Mouse (Mus musculus) bone marrow, adult 2 months (tissue): ENCODE results near the gene Wdr89. TPM values are rescaled to one million over a fixed set of nuclear protein-coding genes. Genes with fewer than 3 reads are reported as not detected.

Source experiments
- H3K27ac ChIP-seq: fragments of 200-500 bp; 2 replicates; pipeline ENCODE4 v1.5.1; 2012; ENCODE audit warnings: low read depth, mild to moderate bottlenecking, control low read depth, inconsistent platforms, low read length; ENCODE audit not compliant: control insufficient read depth, poor library complexity, insufficient read depth
- H3K4me1 ChIP-seq: fragments of 200-500 bp; 2 replicates; pipeline ENCODE4 v1.6.1; 2011; ENCODE audit warnings: low read length; ENCODE audit not compliant: control insufficient read depth, insufficient read depth
- H3K4me3 ChIP-seq: fragments of 200-500 bp; replicated peaks from 2 replicates; pipeline ENCODE3; 2011; ENCODE audit warnings: mild to moderate bottlenecking, low read depth, low read length, control low read depth; ENCODE audit not compliant: control insufficient read depth
- CTCF ChIP-seq: fragments of 200-500 bp; IDR thresholded peaks from 2 replicates; pipeline ENCODE4 v1.5.1; 2011; ENCODE audit warnings: low read length, control low read depth; ENCODE audit not compliant: control insufficient read depth, insufficient read depth
- POLR2A ChIP-seq: fragments of 200-500 bp; IDR thresholded peaks from 2 replicates; pipeline ENCODE4 v1.6.1; 2011; ENCODE audit warnings: low read depth, mild to moderate bottlenecking, control low read depth, low read length, borderline replicate concordance; ENCODE audit not compliant: control insufficient read depth
- WGBS: fragments of 180-500 bp; shearing (Covaris S2); methylation state at CpG from one replicate; pipeline ENCODE4 v1.1.7; 2018; 5-methylcytosine and 5-hydroxymethylcytosine counted together
- polyA plus RNA-seq: library from polyadenylated mRNA; stranded (reverse); fragments of >200 nt; gene quantifications from 2 replicates; pipeline ENCODE4 v1.2.4, GENCODE M21; 2011; ENCODE audit warnings: low replicate concordance; ENCODE audit not compliant: missing spikeins, insufficient read depth, insufficient read length

The Wdr89 gene
- polyA plus RNA-seq, 1 experiment, result 67.4 TPM

DNA sequence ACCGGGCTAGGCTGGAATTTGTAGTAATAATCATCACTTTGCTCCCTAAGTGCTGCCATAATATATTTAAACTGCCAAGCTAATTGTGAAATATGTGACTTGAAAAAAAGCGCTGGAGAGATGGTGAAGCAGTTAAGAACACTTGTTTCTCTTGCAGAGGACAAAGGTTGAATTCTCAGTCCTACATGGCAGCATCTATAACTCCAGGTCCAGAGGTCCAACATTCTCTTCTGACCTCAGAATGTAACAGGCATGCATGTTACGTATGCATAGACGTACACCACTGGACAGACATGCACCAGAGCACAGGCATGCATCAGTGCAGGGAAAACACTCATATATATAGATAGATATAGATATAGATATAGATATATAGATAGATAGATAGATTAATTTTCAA, 9.1 kb upstream of the Wdr89 start:
- Histone ChIP-seq H3K4me1 (no peaks in the 10 kb centered on the region; the same call in 1 of the 2 replicates), H3K4me3 (no peak overlapping the region), H3K27ac (no peak overlapping the region)
- TF ChIP-seq POLR2A (no peak), CTCF (no peak)
- 86% methylated on average over 4 of the region's 4 CpGs for WGBS

DNA sequence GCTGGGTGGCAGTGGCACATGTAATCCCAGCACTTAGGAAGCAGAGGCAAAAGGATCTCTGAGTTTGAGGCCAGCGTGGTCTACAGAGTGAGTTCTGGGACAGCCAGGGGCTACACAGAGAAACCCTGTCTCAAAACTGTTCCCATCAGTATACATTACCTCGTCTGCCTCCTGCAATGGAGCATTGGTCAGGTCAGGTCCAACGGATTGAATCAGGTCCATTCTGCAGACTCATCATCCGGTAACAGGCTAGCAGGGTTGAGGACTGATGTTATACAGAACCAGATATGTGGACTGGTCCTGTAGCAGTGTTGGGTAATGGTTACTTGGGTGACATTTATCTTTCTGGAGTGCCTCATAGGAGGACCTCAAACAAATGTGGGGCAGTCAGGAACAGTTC, 3.3 kb upstream of the Wdr89 start:
- 90% methylated on average over 4 of the region's 4 CpGs for WGBS
- H3K4me1 ChIP-seq, result no peaks in the 10 kb centered on the region; the same call in 1 of the 2 replicates
- TF ChIP-seq POLR2A, result no peak
- TF ChIP-seq CTCF, result no peak
- no peak overlapping the region for H3K27ac ChIP-seq
- H3K4me3 ChIP-seq, result no peak overlapping the region

DNA sequence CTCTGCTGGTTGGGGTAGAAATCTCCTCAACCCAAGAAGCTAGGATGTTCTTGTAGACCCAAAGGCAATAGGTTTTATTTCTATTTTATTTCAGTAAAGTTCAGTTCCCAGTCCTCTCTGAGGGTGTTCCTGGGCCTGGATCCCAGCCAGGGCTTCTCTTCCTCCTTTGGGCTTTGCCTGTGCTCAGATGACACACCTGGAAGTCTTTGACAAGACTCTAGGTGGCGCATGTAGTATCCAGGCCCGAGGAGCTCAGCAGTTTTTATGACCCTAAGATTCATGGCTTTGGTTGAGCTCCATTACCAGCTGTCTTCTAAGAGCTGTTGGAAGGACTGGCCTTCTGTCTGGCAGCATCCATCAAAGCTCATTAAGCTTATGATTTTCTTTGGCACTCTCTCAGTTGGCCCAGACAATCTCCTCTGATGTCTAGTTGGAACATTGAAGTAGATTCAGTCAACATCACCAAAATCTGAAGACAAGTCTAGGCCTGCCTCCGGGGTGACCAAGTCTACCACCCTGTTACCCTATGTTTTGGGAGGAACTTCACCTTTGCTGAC, 2.5 kb upstream of the Wdr89 start:
- WGBS, result 58% methylated on average over 3 of the region's 3 CpGs
- Histone ChIP-seq H3K27ac (no peak overlapping the region), H3K4me1 (no peaks in the 10 kb centered on the region; the same call in 1 of the 2 replicates), H3K4me3 (no peak overlapping the region)
- TF ChIP-seq CTCF (no peak), POLR2A (no peak)

DNA sequence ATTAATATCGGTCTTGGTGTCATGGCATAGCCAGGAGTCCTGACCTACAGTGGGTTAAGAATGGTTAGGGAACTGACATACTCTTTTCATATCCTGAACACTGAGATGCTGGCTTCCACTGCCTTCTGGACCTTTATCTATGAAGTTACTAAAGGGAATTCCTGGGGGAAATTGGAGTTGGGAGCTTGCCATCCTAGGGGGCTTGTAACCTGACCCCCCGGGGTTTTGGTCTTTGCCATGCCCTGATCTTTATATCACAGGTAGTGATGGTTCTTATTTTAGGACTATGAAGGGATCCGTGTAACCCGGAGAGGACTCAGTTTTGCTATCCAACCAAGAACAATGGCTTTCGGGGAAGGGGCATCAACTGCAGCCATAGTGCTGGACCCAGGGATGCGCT, 1.3 kb upstream of the Wdr89 start:
- H3K4me1 ChIP-seq, result no peaks in the 10 kb centered on the region; the same call in 1 of the 2 replicates
- TF ChIP-seq CTCF, result no peak
- no peak for TF ChIP-seq POLR2A
- no peak overlapping the region for H3K27ac ChIP-seq
- 86% methylated on average over 6 of the region's 6 CpGs for WGBS
- peak overlapping the region; percentile 29 for H3K4me3 ChIP-seq

DNA sequence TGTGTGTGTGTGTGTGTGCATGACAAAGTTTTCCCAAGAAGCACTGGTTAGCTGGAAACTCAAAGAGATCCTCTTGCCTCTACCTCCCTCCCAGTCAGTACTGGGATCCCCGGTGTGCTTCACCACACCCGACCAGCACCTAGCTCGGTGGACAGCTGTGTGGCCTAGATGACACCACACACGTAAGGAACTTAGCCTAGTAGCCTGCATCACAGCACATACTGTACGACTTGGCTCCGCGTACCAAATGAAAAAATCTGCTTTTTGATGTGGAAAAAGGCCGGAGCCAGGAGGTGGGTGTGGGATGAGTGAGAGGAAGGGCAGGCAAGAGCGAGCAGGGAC, 450 bp downstream of the Wdr89 start:
- TF ChIP-seq POLR2A (no peak), CTCF (no peak)
- peak overlapping the region; percentile 55 for H3K27ac ChIP-seq
- WGBS, result under 1% methylated on average over 9 of the region's 9 CpGs

DNA sequence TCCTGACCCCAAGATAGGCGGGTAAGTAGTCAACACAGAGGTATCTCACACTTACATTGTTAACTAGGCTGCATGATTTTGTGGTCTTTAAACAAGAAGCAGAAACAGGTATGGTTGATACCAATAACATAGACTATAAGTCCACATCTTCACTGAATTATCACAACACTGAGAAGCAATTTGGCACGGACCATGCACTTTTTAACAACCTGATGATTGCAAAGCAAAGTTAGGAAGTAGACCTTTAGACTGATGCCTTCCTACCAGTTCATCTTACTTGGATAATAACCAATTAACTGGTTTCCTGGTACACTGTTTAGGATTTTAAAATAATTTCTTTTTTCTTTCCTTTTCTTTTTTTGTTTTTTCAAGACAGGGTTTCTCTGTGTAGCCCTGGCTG, 1.1 kb downstream of the Wdr89 start:
- Histone ChIP-seq H3K4me1 (no peaks in the 10 kb centered on the region; the same call in 1 of the 2 replicates), H3K4me3 (no peak overlapping the region), H3K27ac (no peak overlapping the region)
- WGBS, result 64% methylated on average over 2 of the region's 2 CpGs
- TF ChIP-seq POLR2A (no peak), CTCF (no peak)

More for the DNA sequence above, 450 bp downstream of the Wdr89 start:
- H3K4me3 ChIP-seq, result peak overlapping the region; percentile 78
- H3K4me1 ChIP-seq, result no peaks in the 10 kb centered on the region; the same call in 1 of the 2 replicates

DNA sequence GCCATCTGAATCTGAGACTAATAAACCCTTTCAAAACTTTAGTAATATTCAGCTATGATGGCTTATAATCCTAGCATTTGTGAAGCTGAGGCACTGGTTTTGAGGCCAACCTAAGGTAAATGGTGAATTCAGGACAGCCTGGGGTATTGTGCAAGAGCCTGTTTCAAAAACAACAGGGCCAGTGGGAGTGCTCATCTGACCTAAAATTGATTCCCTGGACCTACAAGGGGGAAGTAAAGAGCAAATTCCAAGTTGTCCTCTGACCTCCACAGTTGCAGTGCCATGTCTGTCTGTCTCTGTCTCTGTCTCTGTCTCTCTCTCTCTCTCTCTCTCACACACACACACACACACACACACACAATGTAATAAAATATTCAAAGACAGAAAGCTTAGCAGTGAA, 2.4 kb downstream of the Wdr89 start:
- no peak overlapping the region for H3K27ac ChIP-seq
- H3K4me1 ChIP-seq, result no peaks in the 10 kb centered on the region; the same call in 1 of the 2 replicates
- H3K4me3 ChIP-seq, result no peak overlapping the region
- no peak for TF ChIP-seq POLR2A
- no peak for TF ChIP-seq CTCF

DNA sequence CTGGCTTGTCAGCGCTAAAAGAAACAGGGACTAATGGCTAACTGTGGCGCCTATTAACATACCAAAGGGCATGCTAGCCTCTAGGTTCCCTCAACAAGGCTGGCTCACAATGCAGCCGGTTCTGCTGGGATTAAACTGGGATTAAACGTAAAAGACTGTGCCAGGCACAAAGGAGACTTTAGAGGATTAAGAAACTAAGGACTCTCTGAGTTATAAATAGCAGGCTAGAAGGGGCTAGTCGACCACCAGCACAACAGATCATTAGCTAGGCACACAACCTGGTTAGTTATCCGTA, 4.9 kb downstream of the Wdr89 start:
- WGBS, result 81% methylated on average over 6 of the region's 6 CpGs
- Histone ChIP-seq H3K4me1 (no peaks in the 10 kb centered on the region), H3K27ac (no peak overlapping the region), H3K4me3 (no peak overlapping the region)
- TF ChIP-seq CTCF, result no peak
- no peak for TF ChIP-seq POLR2A

DNA sequence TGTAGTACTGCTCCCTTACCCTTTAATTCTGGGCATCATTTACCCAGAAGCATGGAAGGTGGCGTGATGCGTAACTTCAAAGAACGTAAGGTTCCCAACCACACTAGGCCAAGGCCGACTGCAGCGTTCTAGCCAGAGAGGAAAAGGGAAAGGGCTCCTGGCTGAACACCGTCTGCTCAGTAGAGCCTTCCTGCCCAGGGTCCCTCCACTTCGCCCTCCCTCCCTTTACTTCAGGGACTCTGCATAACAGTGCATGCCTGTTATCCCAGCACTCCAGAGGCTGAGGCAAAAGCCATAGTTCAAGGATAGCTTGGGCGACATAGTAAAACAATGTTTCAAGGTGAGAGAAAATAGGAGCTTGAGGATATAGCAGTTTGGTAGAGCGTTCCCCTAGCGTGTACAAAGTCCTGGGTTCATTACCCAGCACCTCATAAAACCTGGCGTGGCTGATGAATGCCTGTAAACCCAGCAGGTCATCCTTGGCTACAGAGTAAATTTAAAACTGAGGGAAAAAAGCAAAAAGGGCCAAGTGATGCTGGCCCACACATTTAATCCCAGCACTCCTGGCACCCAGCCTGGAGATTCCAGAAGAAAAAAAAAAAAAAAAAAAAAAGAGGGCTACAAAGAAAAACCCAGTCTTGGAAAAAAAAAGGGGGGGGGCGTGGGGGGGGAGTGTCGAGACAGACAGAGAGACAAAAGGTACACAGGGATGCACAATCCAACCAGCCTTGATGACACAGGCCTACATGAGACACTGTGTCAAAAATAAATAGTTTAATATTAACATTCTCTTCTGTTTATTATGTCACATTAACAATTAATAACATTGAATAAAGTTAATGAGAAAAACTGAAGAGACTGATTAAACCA, 5.5 kb downstream of the Wdr89 start:
- Histone ChIP-seq H3K4me1 (no peaks in the 10 kb centered on the region), H3K4me3 (no peak overlapping the region), H3K27ac (no peak overlapping the region)
- TF ChIP-seq POLR2A (no peak), CTCF (no peak)
- 87% methylated on average over 13 of the region's 13 CpGs for WGBS
